Mouse (Mus musculus): ENCODE data around the gene Mab21l2.

- no peak for TF ChIP-seq POLR2A (IDR thresholded peaks at IDR 0.05; ENCODE audit: extremely low read depth, insufficient read depth, low read length)
- TF ChIP-seq CTCF (IDR thresholded peaks at IDR 0.05; ENCODE audit: extremely low read depth, insufficient read depth, low read length), result no peak
Observed at GRCm38 (mm10) chr3:86518506-86519109, 29.8 kb downstream of the Mab21l2 start.

Data from cortical plate, adult 2 months (tissue).